Mouse (Mus musculus) myocyte (in vitro differentiated cells): ENCODE measurements at regions not wholly inside any gene's neighbourhood (a gene's known extent, or its start where the extent isn't known, plus 50 kb on each side); places are given as distances from the start of the nearest gene placed in this dataset.

ENCODE experiments used
- CEBPB ChIP-seq: IDR thresholded peaks from 2 replicates; pipeline ENCODE4 v1.6.1; 2011; ENCODE audit warnings: mild to moderate bottlenecking, moderate library complexity; ENCODE audit not compliant: poor library complexity, insufficient read depth, severe bottlenecking
- E2F4 ChIP-seq: IDR thresholded peaks from one replicate; pipeline ENCODE4 v1.6.1; 2011; ENCODE audit warnings: mild to moderate bottlenecking, control low read depth, moderate library complexity; ENCODE audit not compliant: insufficient read depth
- MAX ChIP-seq: IDR thresholded peaks from one replicate; pipeline ENCODE4 v1.6.1; 2011; ENCODE audit warnings: low read depth, mild to moderate bottlenecking, control low read depth
- POLR2A ChIP-seq: IDR thresholded peaks from one replicate; pipeline ENCODE4 v1.6.1; 2011; ENCODE audit warnings: low read depth, mild to moderate bottlenecking, control low read depth, moderate library complexity; ENCODE audit not compliant: insufficient read length
- POLR2AphosphoS2 ChIP-seq: IDR thresholded peaks from one replicate; pipeline ENCODE4 v1.6.1; 2011; ENCODE audit warnings: low read depth, control low read depth; ENCODE audit not compliant: insufficient read length
- REST ChIP-seq: IDR thresholded peaks from one replicate; pipeline ENCODE4 v1.6.1; 2011; ENCODE audit warnings: mild to moderate bottlenecking, control low read depth, moderate library complexity; ENCODE audit not compliant: insufficient read depth, insufficient read length

- TF ChIP-seq MAX: no peak
- no peak for TF ChIP-seq CEBPB
- peak; percentile 10 for TF ChIP-seq POLR2A
- TF ChIP-seq E2F4: no peak
- peak; percentile 66 for TF ChIP-seq POLR2AphosphoS2
- no peak for TF ChIP-seq REST
Observed at GRCm38 (mm10) chr6:31075572-31076477, 116.9 kb upstream of the Klf14 start.
